Mouse (Mus musculus): ENCODE measurements around the gene Ints1. TPM values are rescaled to one million over a fixed set of nuclear protein-coding genes. Genes with fewer than 3 reads are reported as not detected.
"Not testable (repeated sequence)": the region's sequence is repeated elsewhere in the genome, so short reads cannot be mapped to it uniquely, and the experiment has no call there.

Ints1 gene
- polyA plus RNA-seq, 1 experiment from 2014 or later: 28.9 TPM

- no peak for DNase-seq (ENCODE audit: low spot score)
These were observed 19.3 kb downstream of the Ints1 start for GRCm38 (mm10) chr5:139756135-139756534.

GRCm38 (mm10) chr5:139754753-139755152 lies 20.7 kb downstream of the Ints1 start:
- DNase-seq (ENCODE audit: low spot score): peak; percentile 40

GRCm38 (mm10) chr5:139750535-139750934 lies 24.9 kb downstream of the Ints1 start:
- DNase-seq (ENCODE audit: low spot score): peak; percentile 60

- DNase-seq (ENCODE audit: low spot score): no peak
These were observed 25.9 kb downstream of the Ints1 start for GRCm38 (mm10) chr5:139749413-139750125.

- peak; percentile 73 for DNase-seq (ENCODE audit: low spot score)
These were observed 29.7 kb downstream of the Ints1 start for GRCm38 (mm10) chr5:139745771-139746170.

- not testable (repeated sequence) for DNase-seq (ENCODE audit: low spot score)
These were observed 32.8 kb downstream of the Ints1 start for GRCm38 (mm10) chr5:139742640-139743039.

- DNase-seq (ENCODE audit: low spot score): no peak
These were observed 36.7 kb downstream of the Ints1 start for GRCm38 (mm10) chr5:139738592-139739315.

- no peak for DNase-seq (ENCODE audit: low spot score)
These were observed 37.5 kb downstream of the Ints1 start for GRCm38 (mm10) chr5:139737841-139738591.

GRCm38 (mm10) chr5:139736504-139736940 lies 39.0 kb downstream of the Ints1 start:
- no peak for DNase-seq (ENCODE audit: low spot score)

GRCm38 (mm10) chr5:139735677-139736503 lies 39.6 kb downstream of the Ints1 start, which contains the start of gene Micall2:
Gene Micall2 (minus strand): TSS chr5:139736336.
- DNase-seq (ENCODE audit: low spot score): peak; percentile 97

GRCm38 (mm10) chr5:139734746-139735145 lies 40.7 kb downstream of the Ints1 start:
- DNase-seq (ENCODE audit: low spot score): no peak

GRCm38 (mm10) chr5:139734016-139734415 lies 41.5 kb downstream of the Ints1 start:
- no peak for DNase-seq (ENCODE audit: low spot score)

GRCm38 (mm10) chr5:139732634-139733107 lies 42.8 kb downstream of the Ints1 start:
- peak; percentile 42 for DNase-seq (ENCODE audit: low spot score)

- no peak for DNase-seq (ENCODE audit: low spot score)
These were observed 44.6 kb downstream of the Ints1 start for GRCm38 (mm10) chr5:139730712-139731486.

GRCm38 (mm10) chr5:139727261-139727660 lies 48.2 kb downstream of the Ints1 start:
- no peak for DNase-seq (ENCODE audit: low spot score)

- DNase-seq (ENCODE audit: low spot score): no peak
These were observed 49.3 kb downstream of the Ints1 start for GRCm38 (mm10) chr5:139726186-139726585.

- no peak for DNase-seq (ENCODE audit: low spot score)
These were observed 50.9 kb downstream of the Ints1 start for GRCm38 (mm10) chr5:139724336-139725116.

- no peak for DNase-seq (ENCODE audit: low spot score)
These were observed 52.4 kb downstream of the Ints1 start for GRCm38 (mm10) chr5:139723113-139723512.

- DNase-seq (ENCODE audit: low spot score): no peak
These were observed 52.8 kb downstream of the Ints1 start for GRCm38 (mm10) chr5:139722709-139723108.

All from thymus, postnatal 0 days (tissue).